Mouse (Mus musculus) midbrain, postnatal 0 days (tissue): ENCODE data around the gene Gm20388. TPM values are rescaled to one million over a fixed set of nuclear protein-coding genes. Genes with fewer than 3 reads are reported as not detected.

ENCODE experiments used
- ATAC-seq: fragments of 200-750 bp; cut with Nextera tagmentation; 2 replicates; pipeline ENCODE4 v1.8.0; 2017; ENCODE audit warnings: moderate number of reproducible peaks, mild to moderate bottlenecking, moderate TSS enrichment, moderate library complexity; ENCODE audit not compliant: low FRiP score
- DNase-seq: peaks from one replicate; pipeline ENCODE4 v3.0.0-alpha.2; 2015; ENCODE audit warnings: low spot score
- H3K27ac ChIP-seq: fragments of 300-500 bp; sonication (generic); 2 replicates; pipeline ENCODE4 v1.5.1; 2014; ENCODE audit warnings: low read depth, mild to moderate bottlenecking, low read length, mixed read lengths
- H3K27me3 ChIP-seq: fragments of 300-500 bp; sonication (generic); 2 replicates; pipeline ENCODE4 v1.6.1; 2014; ENCODE audit warnings: low read length, control low read depth, mixed read lengths; ENCODE audit not compliant: insufficient read depth
- H3K36me3 ChIP-seq: fragments of 300-500 bp; sonication (generic); 2 replicates; pipeline ENCODE4 v1.6.1; 2014; ENCODE audit warnings: low read length, control low read depth, mixed read lengths; ENCODE audit not compliant: insufficient read depth
- H3K4me1 ChIP-seq: fragments of 300-500 bp; sonication (generic); 2 replicates; pipeline ENCODE4 v1.6.1; 2014; ENCODE audit warnings: mild to moderate bottlenecking, control low read depth, antibody characterized with exemption, low read length, mixed read lengths; ENCODE audit not compliant: insufficient read depth
- H3K4me2 ChIP-seq: fragments of 300-500 bp; sonication (generic); 2 replicates; pipeline ENCODE4 v1.6.1; 2014; ENCODE audit warnings: low read depth, mild to moderate bottlenecking, low read length, mixed read lengths; ENCODE audit not compliant: poor library complexity, severe bottlenecking
- H3K4me3 ChIP-seq: fragments of 300-500 bp; sonication (generic); 2 replicates; pipeline ENCODE4 v1.5.1; 2014; ENCODE audit warnings: low read depth, mild to moderate bottlenecking, low read length, moderate library complexity
- H3K9ac ChIP-seq: fragments of 300-500 bp; sonication (generic); replicated peaks from 2 replicates; pipeline ENCODE4 v1.6.1; 2014; ENCODE audit warnings: mild to moderate bottlenecking, low read length, moderate library complexity, mixed read lengths; ENCODE audit not compliant: poor library complexity, severe bottlenecking
- H3K9me3 ChIP-seq: fragments of 300-500 bp; sonication (generic); 2 replicates; pipeline ENCODE4 v1.6.1; 2016; ENCODE audit warnings: low read length, control low read depth
- CTCF ChIP-seq: IDR thresholded peaks from 2 replicates; pipeline ENCODE4 v1.5.1; 2016; ENCODE audit warnings: antibody characterized with exemption, mild to moderate bottlenecking
- WGBS: fragments of 180-500 bp; shearing (Covaris S2); extraction: QIAGEN DNeasy Blood & Tissue Kit; methylation state at CpG from one replicate; pipeline ENCODE4 v1.1.7; 2014; 5-methylcytosine and 5-hydroxymethylcytosine counted together
- polyA plus RNA-seq: library from polyadenylated mRNA; unstranded; fragments of >200 nt; fragmentation: Nextera tagmentation; extraction: Ambion mirVana; gene quantifications from 2 replicates; pipeline ENCODE4 v1.2.1, GENCODE M21; 2015
- total RNA-seq: library from RNA; depleted of rRNA; stranded (reverse); fragments of >200 nt; gene quantifications from 2 replicates; pipeline ENCODE4 v1.2.3, GENCODE M21; 2014

Gene Gm20388
- total and polyA plus RNA-seq, 2 experiments from 2014 or later, result 74.2 TPM; not detected in 1

GRCm38 (mm10) chr8:121462092-121462491 is 1551.5 kb downstream of the Gm20388 start:
- Histone ChIP-seq H3K4me2 (no peak overlapping the region), H3K9me3 (no peaks in the 10 kb centered on the region), H3K27me3 (no peaks in the 10 kb centered on the region), H3K4me3 (no peak overlapping the region), H3K36me3 (no peaks in the 10 kb centered on the region), H3K4me1 (no peaks in the 10 kb centered on the region), H3K9ac (no peak overlapping the region), H3K27ac (no peak overlapping the region)
- ATAC-seq, result no peak
- no peak for TF ChIP-seq CTCF
- no peak for DNase-seq
- 75% methylated on average over 3 of the region's 3 CpGs for WGBS

DNA sequence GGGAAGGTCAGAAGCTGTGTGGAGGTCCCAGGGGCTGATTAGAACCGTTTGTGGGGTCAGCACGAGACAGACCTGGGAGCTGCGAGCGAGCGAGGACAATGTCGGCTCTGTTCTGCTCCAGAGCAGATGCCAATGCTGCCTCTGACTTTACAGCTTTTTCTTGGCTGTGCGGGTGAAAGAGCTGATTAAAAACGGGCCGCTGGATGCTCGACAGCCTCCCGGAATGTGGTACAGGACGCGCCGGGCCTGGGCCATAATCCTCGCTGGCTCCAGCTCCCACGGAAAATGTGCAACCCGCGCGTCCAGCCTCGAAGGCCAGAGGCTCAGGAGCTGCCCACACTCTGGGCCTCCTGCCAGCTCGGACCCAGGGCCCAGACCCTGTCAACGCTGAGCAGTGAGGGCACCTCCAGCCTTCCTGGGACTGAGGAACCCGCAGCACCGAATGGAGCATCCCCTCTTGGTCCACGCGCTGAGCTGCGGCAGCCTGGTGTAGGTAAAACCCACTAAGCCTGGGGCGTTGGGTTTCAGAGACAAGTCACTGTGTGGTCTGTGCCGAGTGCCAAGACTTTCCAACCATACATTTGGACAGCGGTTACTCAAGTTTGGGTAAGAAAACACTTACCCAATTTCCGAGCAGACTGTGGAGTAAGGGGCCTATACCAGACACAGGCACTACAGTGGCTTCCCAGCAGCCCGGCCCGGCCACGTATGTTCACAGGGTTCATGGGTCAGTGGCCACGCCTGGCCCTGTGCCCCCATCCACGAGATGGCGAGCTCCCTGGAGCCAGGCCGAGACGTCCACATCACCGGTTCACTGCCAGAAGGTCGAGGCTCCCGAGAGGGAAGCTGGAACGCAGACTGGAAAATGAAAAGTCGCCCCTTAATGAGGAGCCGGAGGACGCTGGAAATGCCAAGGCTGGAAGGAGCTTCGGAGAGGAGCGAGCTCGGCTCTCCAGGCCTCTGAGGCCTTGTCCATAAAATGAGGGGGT is 1557.7 kb downstream of the Gm20388 start:
- Histone ChIP-seq H3K27me3 (no peaks in the 10 kb centered on the region), H3K4me3 (no peak overlapping the region), H3K9me3 (no peaks in the 10 kb centered on the region), H3K9ac (no peak overlapping the region), H3K4me2 (no peak overlapping the region), H3K27ac (no peak overlapping the region), H3K4me1 (no peaks in the 10 kb centered on the region), H3K36me3 (no peaks in the 10 kb centered on the region)
- WGBS, result 66% methylated on average over 49 of the region's 49 CpGs
- no peak for DNase-seq
- TF ChIP-seq CTCF, result no peak
- no peak for ATAC-seq

DNA sequence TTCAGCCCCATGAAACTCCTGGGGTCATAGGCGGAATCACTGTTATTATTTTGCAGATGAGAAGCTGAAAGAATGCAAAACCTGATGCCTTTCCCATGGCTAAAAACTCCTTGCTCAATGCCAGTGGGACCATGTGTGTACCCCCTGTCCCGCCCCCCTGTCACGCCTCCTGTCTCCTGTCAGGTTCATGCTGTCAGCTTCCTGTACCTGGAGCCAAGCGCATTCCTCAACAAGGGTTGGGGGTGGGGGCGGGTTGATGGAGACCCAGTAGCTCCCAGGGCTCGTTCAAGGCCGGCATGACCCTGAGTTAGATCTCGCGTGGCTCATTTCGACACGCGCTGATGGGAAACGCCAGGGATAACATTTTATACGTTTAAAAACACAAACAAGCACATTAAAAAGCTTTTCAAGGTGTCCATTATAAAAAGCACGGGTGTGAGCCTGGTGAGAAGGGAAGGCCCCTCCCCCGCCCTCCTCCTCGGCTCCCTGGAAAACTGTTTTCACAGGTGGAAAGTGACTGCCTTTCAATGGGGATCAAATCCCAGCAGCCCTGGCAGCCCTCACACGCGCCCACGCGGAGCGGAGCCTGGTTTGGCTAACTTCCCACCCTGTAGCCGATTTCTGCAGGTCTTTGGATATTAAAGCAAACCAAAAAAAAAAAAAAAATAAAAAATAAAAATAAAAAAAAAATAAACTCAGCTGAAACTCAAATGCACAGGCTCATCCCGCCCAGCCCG is 1563.7 kb downstream of the Gm20388 start:
- Histone ChIP-seq H3K36me3 (no peaks in the 10 kb centered on the region), H3K4me2 (peak overlapping the region; percentile 12; the same call in 1 of the 2 replicates), H3K4me1 (no peaks in the 10 kb centered on the region), H3K27me3 (peaks cover 7% of the 10 kb centered on the region), H3K9ac (0 out of 2 replicates have a peak overlapping the region, but pooled peaks have one; percentile 5), H3K27ac (no peak overlapping the region), H3K9me3 (no peaks in the 10 kb centered on the region), H3K4me3 (no peak overlapping the region)
- DNase-seq (no peak), ATAC-seq (no peak)
- 21% methylated on average over 25 of the region's 25 CpGs for WGBS
- no peak for TF ChIP-seq CTCF

DNA sequence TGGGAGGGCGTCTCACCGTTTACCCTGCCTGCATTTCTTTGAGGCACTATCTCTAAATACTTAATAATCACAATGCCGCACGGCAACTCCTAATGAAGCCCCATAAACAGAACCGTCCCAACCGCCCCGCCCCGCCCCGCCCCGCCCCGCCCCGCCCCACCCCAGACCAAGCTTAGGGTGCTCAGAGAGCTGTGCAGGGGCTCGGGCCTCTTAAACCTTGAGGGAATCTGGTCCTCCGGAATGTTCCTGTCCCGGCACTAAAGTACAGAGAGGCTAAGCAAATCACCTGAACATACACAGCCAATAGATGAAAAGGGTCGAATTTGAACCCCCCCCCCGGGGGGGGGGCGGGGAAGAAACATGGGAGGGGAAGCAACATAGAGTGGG is 1564.2 kb downstream of the Gm20388 start:
- no peaks in the 10 kb centered on the region for H3K9me3 ChIP-seq
- H3K27me3 ChIP-seq, result peaks cover 7% of the 10 kb centered on the region
- H3K4me1 ChIP-seq, result no peaks in the 10 kb centered on the region
- H3K4me2 ChIP-seq, result no peak overlapping the region; the same call in 1 of the 2 replicates
- no peak overlapping the region for H3K27ac ChIP-seq
- H3K36me3 ChIP-seq, result no peaks in the 10 kb centered on the region
- no peak overlapping the region for H3K9ac ChIP-seq
- DNase-seq (no peak), ATAC-seq (no peak)
- 3% methylated on average over 17 of the region's 18 CpGs for WGBS
- no peak overlapping the region for H3K4me3 ChIP-seq
- no peak for TF ChIP-seq CTCF

DNA sequence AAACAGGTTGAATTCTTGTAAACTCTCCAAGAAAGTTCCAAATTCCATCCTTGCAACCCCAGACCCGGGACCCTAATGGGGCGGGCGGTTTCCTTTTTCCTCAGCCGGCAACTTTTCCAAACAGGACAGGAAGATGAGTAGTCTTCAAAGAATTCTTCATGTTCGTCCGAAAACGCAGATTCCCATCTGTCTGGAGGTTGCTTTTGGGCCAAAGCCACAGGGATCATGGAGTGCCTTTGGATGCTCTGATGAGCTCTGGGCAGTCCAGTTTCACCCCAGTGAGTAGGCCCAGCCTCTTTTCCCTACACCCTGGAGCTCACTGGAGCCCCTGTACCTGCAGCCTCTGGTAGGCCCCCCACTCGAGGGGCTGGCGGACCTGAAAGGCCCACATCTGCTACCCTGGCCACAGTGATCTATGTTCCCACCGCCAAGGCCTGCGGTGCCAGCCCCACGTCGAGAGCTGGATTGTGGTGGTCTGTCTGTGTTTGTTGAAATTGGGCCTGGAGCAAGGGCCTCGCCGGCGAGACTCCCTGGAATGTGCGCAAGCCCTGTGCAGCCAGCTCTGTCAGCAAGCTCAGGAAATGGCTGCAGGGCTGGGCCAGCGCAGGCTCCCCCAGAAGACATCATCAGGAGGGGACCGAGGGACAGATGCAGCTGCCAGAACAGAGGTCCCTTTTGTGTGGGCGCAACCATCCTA is 1567.4 kb downstream of the Gm20388 start:
- Histone ChIP-seq H3K4me1 (no peaks in the 10 kb centered on the region; the same call in 1 of the 2 replicates), H3K27ac (no peak overlapping the region), H3K27me3 (peaks cover 10% of the 10 kb centered on the region), H3K4me2 (no peak overlapping the region), H3K36me3 (no peaks in the 10 kb centered on the region), H3K4me3 (no peak overlapping the region), H3K9me3 (no peaks in the 10 kb centered on the region), H3K9ac (no peak overlapping the region)
- WGBS, result 77% methylated on average over 20 of the region's 20 CpGs
- DNase-seq (no peak), ATAC-seq (no peak)
- no peak for TF ChIP-seq CTCF
